Mouse (Mus musculus) bone marrow, adult 2 months (tissue): ENCODE results near the gene Sox8. TPM values are rescaled to one million over a fixed set of nuclear protein-coding genes. Genes with fewer than 3 reads are reported as not detected.

Experiments used
- H3K27ac ChIP-seq: fragments of 200-500 bp; 2 replicates; pipeline ENCODE4 v1.5.1; 2012; ENCODE audit warnings: low read depth, mild to moderate bottlenecking, control low read depth, inconsistent platforms, low read length; ENCODE audit not compliant: control insufficient read depth, poor library complexity, insufficient read depth
- H3K4me1 ChIP-seq: fragments of 200-500 bp; 2 replicates; pipeline ENCODE4 v1.6.1; 2011; ENCODE audit warnings: low read length; ENCODE audit not compliant: control insufficient read depth, insufficient read depth
- H3K4me3 ChIP-seq: fragments of 200-500 bp; replicated peaks from 2 replicates; pipeline ENCODE3; 2011; ENCODE audit warnings: mild to moderate bottlenecking, low read depth, low read length, control low read depth; ENCODE audit not compliant: control insufficient read depth
- CTCF ChIP-seq: fragments of 200-500 bp; IDR thresholded peaks from 2 replicates; pipeline ENCODE4 v1.5.1; 2011; ENCODE audit warnings: low read length, control low read depth; ENCODE audit not compliant: control insufficient read depth, insufficient read depth
- POLR2A ChIP-seq: fragments of 200-500 bp; IDR thresholded peaks from 2 replicates; pipeline ENCODE4 v1.6.1; 2011; ENCODE audit warnings: low read depth, mild to moderate bottlenecking, control low read depth, low read length, borderline replicate concordance; ENCODE audit not compliant: control insufficient read depth
- WGBS: fragments of 180-500 bp; shearing (Covaris S2); methylation state at CpG from one replicate; pipeline ENCODE4 v1.1.7; 2018; 5-methylcytosine and 5-hydroxymethylcytosine counted together
- polyA plus RNA-seq: library from polyadenylated mRNA; stranded (reverse); fragments of >200 nt; gene quantifications from 2 replicates; pipeline ENCODE4 v1.2.4, GENCODE M21; 2011; ENCODE audit warnings: low replicate concordance; ENCODE audit not compliant: missing spikeins, insufficient read depth, insufficient read length

The Sox8 gene
- polyA plus RNA-seq, 1 experiment, result 1.2 TPM

DNA sequence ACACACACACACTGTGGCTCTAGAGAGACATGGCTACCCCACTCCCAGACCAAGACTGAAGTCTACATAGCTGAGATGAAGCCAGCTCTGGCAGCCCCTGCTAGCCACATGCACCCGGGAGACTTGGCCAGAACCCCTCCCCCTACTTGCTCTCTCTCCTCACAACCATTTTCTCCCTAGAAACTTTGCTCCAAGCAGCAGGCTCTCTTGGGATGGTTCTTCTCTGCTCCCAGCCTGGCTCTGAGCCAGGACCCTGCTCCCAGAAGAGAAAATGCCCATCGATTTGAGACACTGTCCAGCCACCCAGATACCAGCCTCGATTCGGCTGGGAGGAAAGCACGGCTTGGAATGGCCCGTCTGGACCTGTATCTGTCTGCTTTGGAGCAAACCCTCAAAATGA, 5.2 kb downstream of the Sox8 start:
- Histone ChIP-seq H3K4me3 (no peak overlapping the region), H3K4me1 (no peaks in the 10 kb centered on the region), H3K27ac (no peak overlapping the region)
- 15% methylated on average over 6 of the region's 6 CpGs for WGBS
- TF ChIP-seq CTCF, result no peak
- no peak for TF ChIP-seq POLR2A

- no peak for TF ChIP-seq POLR2A
- no peak for TF ChIP-seq CTCF
- Histone ChIP-seq H3K4me3 (no peak overlapping the region), H3K27ac (no peak overlapping the region), H3K4me1 (no peaks in the 10 kb centered on the region; the same call in 1 of the 2 replicates)
- WGBS, result 71% methylated on average over 5 of the region's 5 CpGs
Measured at GRCm38 (mm10) chr17:25564481-25564880, 6.0 kb downstream of the Sox8 start.

DNA sequence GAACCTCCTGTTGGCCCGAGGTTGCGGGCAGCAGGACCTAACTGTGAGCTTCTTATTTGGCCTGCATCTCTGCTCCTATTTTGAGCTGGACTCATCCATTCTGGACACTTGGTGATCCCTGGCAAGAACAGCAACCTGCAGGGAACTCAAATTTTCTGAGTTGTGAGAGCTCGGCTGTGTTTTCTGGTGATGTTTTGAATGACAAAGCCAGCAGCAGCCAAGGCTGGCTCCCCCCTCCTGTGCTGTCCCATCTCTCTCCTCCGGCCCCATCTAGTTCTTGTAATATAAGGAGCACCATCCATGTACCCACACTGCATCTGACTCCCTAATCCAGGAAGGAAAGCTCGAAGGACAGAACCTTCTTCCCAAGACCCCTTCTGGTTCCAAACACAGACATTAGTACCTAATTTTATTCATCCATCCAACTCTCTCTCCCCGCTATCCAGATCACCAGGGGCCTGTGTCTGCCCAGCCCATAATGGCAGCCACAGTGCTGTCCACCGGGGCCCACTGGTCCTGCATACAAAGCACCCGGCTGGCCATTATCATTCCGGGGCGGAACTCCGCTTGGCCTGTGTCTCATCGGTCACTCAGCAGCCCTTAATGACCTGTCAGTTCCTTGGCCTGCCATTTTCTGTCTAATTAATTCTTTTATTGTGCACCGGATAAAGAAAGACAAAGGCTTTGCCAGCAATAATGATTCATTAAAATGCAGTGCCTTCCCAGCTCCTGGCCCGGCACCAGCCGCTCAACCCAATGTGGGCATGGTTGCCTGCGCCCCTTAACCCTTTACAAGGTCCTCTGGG, 9.1 kb downstream of the Sox8 start:
- no peak overlapping the region for H3K4me3 ChIP-seq
- H3K4me1 ChIP-seq, result no peaks in the 10 kb centered on the region; the same call in 1 of the 2 replicates
- 82% methylated on average over 16 of the region's 16 CpGs for WGBS
- no peak overlapping the region for H3K27ac ChIP-seq
- TF ChIP-seq POLR2A, result no peak
- TF ChIP-seq CTCF, result no peak

- TF ChIP-seq POLR2A (no peak), CTCF (no peak)
- H3K27ac ChIP-seq, result no peak overlapping the region
- H3K4me1 ChIP-seq, result no peaks in the 10 kb centered on the region; the same call in 1 of the 2 replicates
- no peak overlapping the region for H3K4me3 ChIP-seq
- 57% methylated on average over 5 of the region's 5 CpGs for WGBS
Measured at GRCm38 (mm10) chr17:25560554-25561222, 9.8 kb downstream of the Sox8 start.

- no peak for TF ChIP-seq CTCF
- no peak for TF ChIP-seq POLR2A
- no peak overlapping the region for H3K4me3 ChIP-seq
- WGBS, result 64% methylated on average over 4 of the region's 4 CpGs
- H3K27ac ChIP-seq, result no peak overlapping the region
- no peaks in the 10 kb centered on the region; the same call in 1 of the 2 replicates for H3K4me1 ChIP-seq
Measured at GRCm38 (mm10) chr17:25559634-25560033, 10.9 kb downstream of the Sox8 start.

- TF ChIP-seq POLR2A (no peak), CTCF (no peak)
- Histone ChIP-seq H3K4me3 (no peak overlapping the region), H3K27ac (no peak overlapping the region), H3K4me1 (no peaks in the 10 kb centered on the region; the same call in 1 of the 2 replicates)
- 9% methylated on average over 21 of the region's 21 CpGs for WGBS
Measured at GRCm38 (mm10) chr17:25556630-25557354, 13.7 kb downstream of the Sox8 start.

GRCm38 (mm10) chr17:25555666-25556629, 14.5 kb downstream of the Sox8 start:
- Histone ChIP-seq H3K4me3 (no peak overlapping the region), H3K4me1 (no peaks in the 10 kb centered on the region; the same call in 1 of the 2 replicates), H3K27ac (no peak overlapping the region)
- WGBS, result 13% methylated on average over 29 of the region's 29 CpGs
- TF ChIP-seq POLR2A, result no peak
- TF ChIP-seq CTCF, result no peak
